Mouse (Mus musculus): ENCODE measurements at regions not wholly inside any gene's neighbourhood (a gene's known extent, or its start where the extent isn't known, plus 50 kb on each side); places are given as distances from the start of the nearest gene placed in this dataset.
A peak's percentile ranks its signal among the peaks of the same experiment; 100 is the strongest.

DNA sequence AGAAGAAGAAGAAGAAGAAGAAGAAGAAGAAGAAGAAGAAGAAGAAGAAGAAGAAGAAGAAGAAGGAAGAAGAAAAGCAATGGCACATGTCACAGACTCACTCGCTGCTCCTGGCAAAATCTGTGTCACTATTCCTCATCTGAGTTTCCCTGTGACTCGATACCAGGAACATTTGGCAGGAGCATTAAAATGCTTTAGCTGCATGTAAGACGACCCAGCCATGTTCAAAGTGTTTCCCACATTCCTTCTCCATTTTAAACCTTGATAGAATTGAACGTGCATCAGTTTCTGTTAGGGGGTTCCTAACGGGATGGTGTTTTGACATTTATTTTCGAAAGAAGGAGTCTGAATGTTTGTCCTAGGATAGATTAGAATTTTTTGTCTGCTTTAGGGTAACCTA, 51.2 kb upstream of the Pja2 start:
- no peak overlapping the region for H3K9ac ChIP-seq (replicated peaks; ENCODE audit: low read depth)
- H3K4me3 ChIP-seq (ENCODE audit: low read depth, low read length): no peak overlapping the region
- no peaks in the 10 kb centered on the region for H3K4me1 ChIP-seq (ENCODE audit: insufficient read depth, low read depth, low read length)
- no peak for TF ChIP-seq CTCF (IDR thresholded peaks at IDR 0.05)
- no peak for TF ChIP-seq EP300 (IDR thresholded peaks at IDR 0.05)
- WGBS: 80% methylated on average over 6 of the region's 6 CpGs
- no peak for DNase-seq (ENCODE audit: low spot score)
- no peaks in the 10 kb centered on the region for H3K36me3 ChIP-seq (ENCODE audit: insufficient read depth, low read length)
- no peak for ATAC-seq
- no peak overlapping the region for H3K4me2 ChIP-seq (replicated peaks; ENCODE audit: low read depth, low read length)
- no peaks in the 10 kb centered on the region for H3K9me3 ChIP-seq (ENCODE audit: low read length)
- H3K27me3 ChIP-seq (replicated peaks; ENCODE audit: insufficient read depth, low read length): no peaks in the 10 kb centered on the region
- H3K27ac ChIP-seq (ENCODE audit: low read length): no peak overlapping the region

DNA sequence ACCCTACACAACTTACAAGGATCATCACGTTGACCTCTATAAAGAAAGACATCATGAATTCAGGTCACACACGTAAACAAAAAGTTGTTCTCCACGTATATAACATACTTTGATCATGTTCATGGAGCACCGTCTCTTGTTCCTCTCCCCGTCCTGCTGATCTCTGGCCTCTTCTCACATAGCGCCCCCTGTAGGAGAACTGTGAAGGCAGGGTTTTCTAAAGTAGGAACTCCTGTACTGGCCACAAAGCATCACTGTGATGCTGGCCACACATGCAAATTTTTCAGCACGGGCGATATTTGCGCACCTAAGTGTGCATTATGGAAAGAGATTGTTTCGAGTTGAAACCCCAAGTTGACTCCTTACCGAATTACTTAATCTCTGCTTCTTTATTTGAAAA, 51.9 kb upstream of the Pja2 start:
- WGBS: 88% methylated on average over 11 of the region's 11 CpGs
- TF ChIP-seq EP300 (IDR thresholded peaks at IDR 0.05) (no peak), CTCF (IDR thresholded peaks at IDR 0.05) (peak; percentile 24; the same call in 1 of the 2 replicates)

DNA sequence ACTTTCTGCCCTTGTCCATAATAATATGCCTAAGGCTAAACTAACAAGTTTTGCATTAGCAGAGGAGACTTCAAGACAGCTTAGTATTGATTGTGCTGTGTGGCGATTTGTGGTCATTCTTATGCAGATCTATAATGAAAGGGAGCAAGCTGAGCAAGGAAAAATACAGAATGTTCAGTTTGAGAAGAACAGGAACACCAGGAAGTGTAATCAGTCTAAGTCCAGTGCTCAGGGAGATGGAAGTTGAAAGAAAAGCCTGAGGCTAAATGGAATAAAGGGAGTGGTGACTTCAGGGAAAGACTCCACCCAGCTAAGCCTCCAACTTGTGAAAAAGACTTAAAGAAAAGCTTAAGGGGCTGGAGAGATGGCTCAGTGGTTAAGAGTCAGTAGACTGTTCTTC, 58.6 kb upstream of the Pja2 start:
- WGBS: 96% methylated on average over 1 of the region's 1 CpGs
- no peak for ATAC-seq
- Histone ChIP-seq H3K9me3 (ENCODE audit: low read length) (no peaks in the 10 kb centered on the region), H3K27ac (ENCODE audit: low read length) (no peak overlapping the region), H3K36me3 (ENCODE audit: insufficient read depth, low read length) (no peaks in the 10 kb centered on the region), H3K27me3 (replicated peaks; ENCODE audit: insufficient read depth, low read length) (no peaks in the 10 kb centered on the region), H3K4me1 (ENCODE audit: insufficient read depth, low read depth, low read length) (no peaks in the 10 kb centered on the region), H3K9ac (replicated peaks; ENCODE audit: low read depth) (no peak overlapping the region), H3K4me2 (replicated peaks; ENCODE audit: low read depth, low read length) (no peak overlapping the region), H3K4me3 (ENCODE audit: low read depth, low read length) (no peak overlapping the region)
- DNase-seq (ENCODE audit: low spot score): no peak
- TF ChIP-seq EP300 (IDR thresholded peaks at IDR 0.05) (no peak), CTCF (IDR thresholded peaks at IDR 0.05) (no peak)

More for the DNA sequence above, 51.9 kb upstream of the Pja2 start:
- no peak overlapping the region for H3K9ac ChIP-seq (replicated peaks; ENCODE audit: low read depth)
- no peak for DNase-seq (ENCODE audit: low spot score)
- H3K27me3 ChIP-seq (replicated peaks; ENCODE audit: insufficient read depth, low read length): no peaks in the 10 kb centered on the region
- no peaks in the 10 kb centered on the region for H3K36me3 ChIP-seq (ENCODE audit: insufficient read depth, low read length)
- no peak overlapping the region for H3K27ac ChIP-seq (ENCODE audit: low read length)
- no peaks in the 10 kb centered on the region for H3K9me3 ChIP-seq (ENCODE audit: low read length)
- no peak overlapping the region for H3K4me3 ChIP-seq (ENCODE audit: low read depth, low read length)
- ATAC-seq: no peak
- H3K4me2 ChIP-seq (replicated peaks; ENCODE audit: low read depth, low read length): no peak overlapping the region
- no peaks in the 10 kb centered on the region for H3K4me1 ChIP-seq (ENCODE audit: insufficient read depth, low read depth, low read length)

DNA sequence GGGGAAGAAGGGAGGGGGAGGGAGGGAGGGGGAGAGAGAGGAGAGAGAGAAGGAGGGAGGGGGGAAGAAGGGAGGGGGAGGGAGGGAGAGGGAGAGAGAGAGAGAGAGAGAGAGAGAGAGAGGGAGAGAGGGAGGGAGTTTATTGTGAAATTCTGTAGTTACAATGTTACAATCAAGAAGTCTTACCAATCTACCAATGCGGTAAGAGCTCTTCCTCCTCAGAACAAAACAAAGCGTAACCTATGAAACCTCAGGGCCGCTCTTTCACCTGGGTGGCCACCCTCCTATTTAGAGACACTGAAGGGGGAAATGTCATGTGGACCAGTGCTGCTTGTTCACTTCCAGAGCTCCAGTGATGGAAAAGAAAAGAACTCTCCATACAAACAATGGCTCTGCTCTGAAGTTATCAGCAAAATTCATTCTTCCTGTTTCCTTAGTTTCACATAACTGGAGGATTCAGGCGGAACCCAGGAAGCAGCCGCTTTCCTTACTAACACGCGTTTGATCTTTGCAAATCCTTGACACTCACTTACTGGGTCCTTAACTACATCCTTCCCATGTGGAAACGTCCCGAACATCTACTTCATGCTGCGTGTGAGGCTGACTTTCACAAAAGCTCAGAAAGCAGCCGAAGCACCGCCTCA, 65.7 kb upstream of the Pja2 start:
- Histone ChIP-seq H3K36me3 (ENCODE audit: insufficient read depth, low read length) (no peaks in the 10 kb centered on the region), H3K4me2 (replicated peaks; ENCODE audit: low read depth, low read length) (peak overlapping the region; percentile 40), H3K4me3 (ENCODE audit: low read depth, low read length) (peak overlapping the region; percentile 14), H3K27me3 (replicated peaks; ENCODE audit: insufficient read depth, low read length) (no peaks in the 10 kb centered on the region), H3K27ac (ENCODE audit: low read length) (peak overlapping the region; percentile 1; the same call in 1 of the 2 replicates), H3K4me1 (ENCODE audit: insufficient read depth, low read depth, low read length) (no peaks in the 10 kb centered on the region), H3K9me3 (ENCODE audit: low read length) (no peaks in the 10 kb centered on the region), H3K9ac (replicated peaks; ENCODE audit: low read depth) (no peak overlapping the region)
- ATAC-seq: peak; percentile 83
- no peak for TF ChIP-seq CTCF (IDR thresholded peaks at IDR 0.05)
- TF ChIP-seq EP300 (IDR thresholded peaks at IDR 0.05): peak; percentile 70; the same call in 1 of the 2 replicates
- peak; percentile 76 for DNase-seq (ENCODE audit: low spot score)
- WGBS: 6% methylated on average over 12 of the region's 12 CpGs

DNA sequence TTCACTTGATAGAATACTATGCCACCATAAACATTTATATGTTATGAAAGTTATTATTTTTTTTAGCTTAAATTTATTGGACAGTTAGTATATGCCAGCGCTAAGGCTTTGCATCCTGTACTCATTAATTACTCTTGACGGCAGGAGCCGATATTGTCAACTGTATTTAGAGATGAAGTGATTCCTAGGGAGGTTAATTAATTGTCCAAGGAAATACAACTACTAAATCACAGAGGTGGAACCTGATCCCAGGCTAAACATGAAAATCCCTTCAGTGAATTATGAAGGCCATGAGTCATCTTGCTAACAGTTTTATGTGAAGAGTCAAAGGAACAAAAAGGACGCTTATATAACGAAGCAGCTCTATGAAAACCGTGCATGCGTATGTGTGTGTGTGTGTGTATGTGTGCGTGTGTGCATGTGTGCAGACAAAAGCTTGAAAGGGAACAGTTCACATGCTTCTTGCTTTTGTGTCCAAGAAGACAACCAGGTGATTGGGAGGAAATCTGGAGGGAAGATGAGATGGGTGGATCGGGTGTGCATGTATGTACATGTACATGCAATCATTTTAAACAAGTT, 66.5 kb upstream of the Pja2 start:
- peak; percentile 49; the same call in 1 of the 2 replicates for TF ChIP-seq EP300 (IDR thresholded peaks at IDR 0.05)
- no peak for TF ChIP-seq CTCF (IDR thresholded peaks at IDR 0.05)
- H3K4me2 ChIP-seq (replicated peaks; ENCODE audit: low read depth, low read length): peak overlapping the region; percentile 40; the same call in 1 of the 2 replicates
- 0 out of 2 replicates have a peak overlapping the region, but pooled peaks have one; percentile 14 for H3K4me3 ChIP-seq (ENCODE audit: low read depth, low read length)
- DNase-seq (ENCODE audit: low spot score) (peak; percentile 45), ATAC-seq (peak; percentile 71)
- H3K27ac ChIP-seq (ENCODE audit: low read length): no peak overlapping the region
- H3K4me1 ChIP-seq (ENCODE audit: insufficient read depth, low read depth, low read length): no peaks in the 10 kb centered on the region
- no peaks in the 10 kb centered on the region for H3K36me3 ChIP-seq (ENCODE audit: insufficient read depth, low read length)
- 46% methylated on average over 9 of the region's 9 CpGs for WGBS
- H3K9ac ChIP-seq (replicated peaks; ENCODE audit: low read depth): no peak overlapping the region
- H3K27me3 ChIP-seq (replicated peaks; ENCODE audit: insufficient read depth, low read length): no peaks in the 10 kb centered on the region
- H3K9me3 ChIP-seq (ENCODE audit: low read length): no peaks in the 10 kb centered on the region

DNA sequence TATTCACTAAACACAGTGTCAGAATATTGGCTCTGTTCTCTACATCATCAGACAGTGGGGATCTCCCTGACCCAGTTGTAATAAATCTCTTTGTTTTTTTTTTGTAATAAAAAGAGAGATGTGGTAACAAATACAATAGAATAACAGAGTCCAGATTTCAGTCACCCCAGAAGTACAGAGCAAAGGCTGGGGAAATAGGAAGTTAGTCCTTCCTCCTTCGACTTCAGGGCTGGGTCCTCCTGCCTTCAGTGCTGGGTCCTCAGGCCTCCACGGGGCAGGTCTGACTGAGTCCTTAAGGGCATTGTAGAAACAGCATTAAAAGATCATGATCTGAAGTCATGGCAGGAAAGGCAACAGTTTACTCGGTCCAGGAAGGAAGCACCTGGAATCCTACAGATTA, 67.0 kb upstream of the Pja2 start:
- TF ChIP-seq EP300 (IDR thresholded peaks at IDR 0.05) (no peak), CTCF (IDR thresholded peaks at IDR 0.05) (no peak)
- H3K4me2 ChIP-seq (replicated peaks; ENCODE audit: low read depth, low read length): no peak overlapping the region

More for the DNA sequence above, 67.0 kb upstream of the Pja2 start:
- Histone ChIP-seq H3K4me1 (ENCODE audit: insufficient read depth, low read depth, low read length) (no peaks in the 10 kb centered on the region), H3K9me3 (ENCODE audit: low read length) (no peaks in the 10 kb centered on the region), H3K27me3 (replicated peaks; ENCODE audit: insufficient read depth, low read length) (no peaks in the 10 kb centered on the region), H3K9ac (replicated peaks; ENCODE audit: low read depth) (no peak overlapping the region), H3K27ac (ENCODE audit: low read length) (no peak overlapping the region), H3K4me3 (ENCODE audit: low read depth, low read length) (no peak overlapping the region), H3K36me3 (ENCODE audit: insufficient read depth, low read length) (no peaks in the 10 kb centered on the region)
- ATAC-seq: no peak
- no peak for DNase-seq (ENCODE audit: low spot score)
- WGBS: 46% methylated on average over 3 of the region's 3 CpGs

Data from lung, postnatal 0 days (tissue).